Mouse (Mus musculus): ENCODE measurements around the gene Pet117.

DNA sequence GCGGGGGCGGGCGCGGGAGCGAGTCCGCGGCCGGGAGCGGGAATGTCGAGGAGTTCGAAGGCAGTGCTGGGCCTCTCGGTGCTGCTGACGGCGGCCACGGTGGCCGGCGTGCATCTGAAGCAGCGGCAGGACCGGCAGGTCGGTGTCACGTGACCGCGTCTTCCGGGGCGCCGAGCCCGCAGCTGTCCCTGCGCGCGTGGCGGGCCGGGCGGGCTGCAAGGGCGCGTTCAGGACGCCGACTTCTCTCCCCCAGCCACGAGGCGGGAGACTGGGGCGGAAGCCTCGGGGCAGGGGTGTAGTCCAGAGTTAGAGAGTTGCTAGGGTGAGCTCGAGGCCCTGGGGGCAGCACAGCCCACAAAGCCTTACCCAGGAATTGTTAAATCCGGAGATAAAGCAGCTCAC is 225 bp downstream of the Pet117 start:
- TF ChIP-seq CTCF (IDR thresholded peaks at IDR 0.05) (peak; percentile 24), EP300 (IDR thresholded peaks at IDR 0.05) (no peak)
